Mouse (Mus musculus) MEL (cell line): ENCODE measurements around the gene Usp42. TPM values are rescaled to one million over a fixed set of nuclear protein-coding genes. Genes with fewer than 3 reads are reported as not detected.

Source experiments
- DNase-seq: peaks from one replicate; pipeline ENCODE4 v3.0.0; 2011; ENCODE audit warnings: low read depth, low spot score
- H3K27ac ChIP-seq: 2 replicates; pipeline ENCODE4 v1.5.1; 2012; ENCODE audit warnings: low read depth, mild to moderate bottlenecking, control low read depth, low read length, moderate library complexity; ENCODE audit not compliant: control insufficient read depth
- H3K27me3 ChIP-seq, 2 experiments: fragments of 150-350 bp in 1 of 2; sonication (generic) in 1 of 2; 2 replicates each; pipeline ENCODE4 v1.6.1; 2012; ENCODE audit warnings: low read length in 2 of 2, mild to moderate bottlenecking in 2 of 2, improper control_type of control experiment in 1 of 2, moderate library complexity in 1 of 2; ENCODE audit not compliant: insufficient read depth in 2 of 2, control insufficient read depth in 1 of 2
- H3K36me3 ChIP-seq, 2 experiments: 2 replicates each; pipeline ENCODE4 v1.6.1; 2012 to 2014; ENCODE audit warnings: low read length in 2 of 2, improper control_type of control experiment in 1 of 2, inconsistent platforms in 1 of 2, mild to moderate bottlenecking in 1 of 2; ENCODE audit not compliant: insufficient read depth in 2 of 2, control insufficient read depth in 1 of 2
- H3K4me1 ChIP-seq, 2 experiments: fragments of 150-350 bp in 1 of 2; sonication (generic) in 1 of 2; 2 replicates each; pipeline ENCODE4 v1.6.1; 2012; ENCODE audit warnings: low read length in 2 of 2, improper control_type of control experiment in 1 of 2, mild to moderate bottlenecking in 1 of 2; ENCODE audit not compliant: insufficient read depth in 2 of 2, control insufficient read depth in 1 of 2
- H3K4me3 ChIP-seq, 2 experiments: fragments of 150-350 bp in 1 of 2; sonication (generic) in 1 of 2; 2 replicates each; pipeline ENCODE4 v1.5.1; 2012; ENCODE audit warnings: low read depth in 2 of 2, low read length in 2 of 2, mild to moderate bottlenecking in 2 of 2, moderate library complexity in 2 of 2, control low read depth in 1 of 2, improper control_type of control experiment in 1 of 2; ENCODE audit not compliant: control insufficient read depth in 1 of 2, insufficient read depth in 1 of 2
- H3K79me2 ChIP-seq: 2 replicates; pipeline ENCODE4 v1.6.1; 2012; ENCODE audit warnings: mild to moderate bottlenecking, low read length, moderate library complexity; ENCODE audit not compliant: control insufficient read depth, poor library complexity, insufficient read depth
- H3K9ac ChIP-seq: 2 replicates; pipeline ENCODE4 v1.6.1; 2012; ENCODE audit warnings: low read depth, mild to moderate bottlenecking, control low read depth, low read length, moderate library complexity; ENCODE audit not compliant: control insufficient read depth, poor library complexity, severe bottlenecking
- H3K9me3 ChIP-seq: fragments of 150-350 bp; sonication (generic); replicated peaks from 2 replicates; pipeline ENCODE4 v1.6.1; 2012; ENCODE audit warnings: mild to moderate bottlenecking, low read length, improper control_type of control experiment, moderate library complexity; ENCODE audit not compliant: insufficient read depth
- EP300 ChIP-seq, 2 experiments: IDR thresholded peaks; 2 replicates each; pipeline ENCODE4 v1.6.1; 2011; ENCODE audit warnings: improper control_type of control experiment in 2 of 2, low read length in 2 of 2, low read depth in 1 of 2, mild to moderate bottlenecking in 1 of 2
- GATA1 ChIP-seq: IDR thresholded peaks from 2 replicates; pipeline ENCODE4 v1.6.1; 2011; ENCODE audit warnings: low read depth, low read length, improper control_type of control experiment
- MYC ChIP-seq: IDR thresholded peaks from 2 replicates; pipeline ENCODE4 v1.6.1; 2011; ENCODE audit warnings: low read depth, mild to moderate bottlenecking, low read length, improper control_type of control experiment, moderate library complexity
- NRF1 ChIP-seq: IDR thresholded peaks from 2 replicates; pipeline ENCODE4 v1.6.1; 2014; ENCODE audit warnings: low read depth, mild to moderate bottlenecking, inconsistent platforms, low read length, improper control_type of control experiment, moderate library complexity; ENCODE audit not compliant: poor library complexity, insufficient read depth, severe bottlenecking
- POLR2AphosphoS2 ChIP-seq: IDR thresholded peaks from 2 replicates; pipeline ENCODE4 v1.6.1; 2011; ENCODE audit warnings: low read length, improper control_type of control experiment
- POLR2AphosphoS5 ChIP-seq: IDR thresholded peaks from 2 replicates; pipeline ENCODE4 v1.6.1; 2012; ENCODE audit warnings: low read depth, borderline replicate concordance, mild to moderate bottlenecking, inconsistent platforms, low read length, moderate library complexity, mixed read lengths
- RCOR1 ChIP-seq: IDR thresholded peaks from 2 replicates; pipeline ENCODE4 v1.6.1; 2012; ENCODE audit warnings: low read depth, mild to moderate bottlenecking, inconsistent platforms, low read length, improper control_type of control experiment
- SIN3A ChIP-seq: IDR thresholded peaks from 2 replicates; pipeline ENCODE4 v1.6.1; 2012; ENCODE audit warnings: low read length, improper control_type of control experiment, inconsistent platforms
- TBP ChIP-seq: IDR thresholded peaks from 2 replicates; pipeline ENCODE4 v1.8.0; 2011; ENCODE audit warnings: low read depth, low read length, improper control_type of control experiment
- USF1 ChIP-seq: IDR thresholded peaks from 2 replicates; pipeline ENCODE4 v1.6.1; 2014; ENCODE audit warnings: low read depth, mild to moderate bottlenecking, inconsistent platforms, low read length, improper control_type of control experiment, moderate library complexity
- USF2 ChIP-seq, 2 experiments: IDR thresholded peaks; 2 replicates each; pipeline ENCODE4 v1.6.1; 2011 to 2012; ENCODE audit warnings: improper control_type of control experiment in 2 of 2, low read length in 2 of 2, borderline replicate concordance in 1 of 2, inconsistent platforms in 1 of 2, low read depth in 1 of 2, mild to moderate bottlenecking in 1 of 2; ENCODE audit not compliant: insufficient read depth in 1 of 2
- ZNF384 ChIP-seq: IDR thresholded peaks from 2 replicates; pipeline ENCODE4 v1.6.1; 2012; ENCODE audit warnings: low read depth, mild to moderate bottlenecking, inconsistent platforms, low read length, improper control_type of control experiment
- polyA plus RNA-seq, 2 experiments: library from polyadenylated mRNA; stranded (reverse) in 1 of 2; unstranded in 1 of 2; fragments of >175 nt in 1 of 2; fragments of >200 nt in 1 of 2; gene quantifications; 2 replicates each; pipeline versions ENCODE4 v1.2.1 to v1.2.4; 2012; ENCODE audit warnings: low replicate concordance in 2 of 2, low read depth in 1 of 2; ENCODE audit not compliant: insufficient read length in 2 of 2, insufficient read depth in 1 of 2, missing spikeins in 1 of 2
- total RNA-seq: library from RNA; depleted of rRNA; stranded (reverse); fragments of 300-350 nt; gene quantifications from 2 replicates; pipeline ENCODE4 v1.2.3, GENCODE M21; 2012

Usp42 gene
- total and polyA plus RNA-seq, 3 experiments = 8.1 to 18.6 TPM; not detected in 1

GRCm38 (mm10) chr5:143677363-143677762 is 54.7 kb downstream of the Usp42 start (continued):
- TF ChIP-seq USF2 (IDR thresholded peaks at IDR 0.05; ENCODE audit: borderline replicate concordance in 1 of 2, insufficient read depth in 1 of 2, low read depth in 1 of 2, low read length in 2 of 2) = no peak
- no peak for TF ChIP-seq RCOR1

- H3K27me3 ChIP-seq = no peaks in the 10 kb centered on the region
- H3K9ac ChIP-seq = no peak overlapping the region
- no peak overlapping the region for H3K4me3 ChIP-seq
- H3K36me3 ChIP-seq = peaks cover 0 to 29% of the 10 kb centered on the region in 2 experiments; a peak in 2 of 4 replicates
- no peak for DNase-seq
- no peak overlapping the region for H3K27ac ChIP-seq
- H3K9me3 ChIP-seq = no peaks in the 10 kb centered on the region
- peaks cover 11% of the 10 kb centered on the region; the same call in 1 of the 2 replicates for H3K79me2 ChIP-seq
- no peak for TF ChIP-seq EP300 (IDR thresholded peaks at IDR 0.05; ENCODE audit: low read depth in 1 of 2, low read length in 2 of 2)
- TF ChIP-seq USF1 = peak; percentile 46; the same call in 1 of the 2 replicates
- TF ChIP-seq GATA1 = peak; percentile 41; the same call in 1 of the 2 replicates
- 0 out of 2 replicates have a peak, but pooled peaks have one; percentile 27 for TF ChIP-seq SIN3A
- H3K4me1 ChIP-seq = peaks cover 33 to 35% of the 10 kb centered on the region in 2 experiments
Measured at GRCm38 (mm10) chr5:143676218-143676985, 55.7 kb downstream of the Usp42 start.

GRCm38 (mm10) chr5:143674576-143674975 is 57.5 kb downstream of the Usp42 start:
- peak; percentile 58 for DNase-seq
- H3K36me3 ChIP-seq = peaks cover 0 to 30% of the 10 kb centered on the region in 2 experiments; a peak in 2 of 4 replicates

GRCm38 (mm10) chr5:143670740-143671415 is 61.2 kb downstream of the Usp42 start:
- H3K36me3 ChIP-seq = peaks cover 0 to 11% of the 10 kb centered on the region in 2 experiments; a peak in 2 of 4 replicates
- peak; percentile 48; the same call in 1 of the 2 replicates for TF ChIP-seq RCOR1
- peak; percentile 57; the same call in 1 of the 2 replicates for TF ChIP-seq ZNF384
- TF ChIP-seq POLR2AphosphoS5 = no peak
- TF ChIP-seq TBP = no peak
- no peak for TF ChIP-seq POLR2AphosphoS2

More at GRCm38 (mm10) chr5:143674576-143674975, 57.5 kb downstream of the Usp42 start:
- no peaks in the 10 kb centered on the region for H3K27me3 ChIP-seq
- H3K4me3 ChIP-seq = no peak overlapping the region
- peak overlapping the region; percentile 31 for H3K27ac ChIP-seq
- TF ChIP-seq MYC (no peak), NRF1 (no peak), RCOR1 (0 out of 2 replicates have a peak, but pooled peaks have one; percentile 27)
- peaks cover 6% of the 10 kb centered on the region; the same call in 1 of the 2 replicates for H3K79me2 ChIP-seq
- H3K9ac ChIP-seq = no peak overlapping the region
- H3K4me1 ChIP-seq = peaks cover 36 to 37% of the 10 kb centered on the region in 2 experiments
- no peaks in the 10 kb centered on the region for H3K9me3 ChIP-seq

More at GRCm38 (mm10) chr5:143670740-143671415, 61.2 kb downstream of the Usp42 start:
- no peaks in the 10 kb centered on the region for H3K27me3 ChIP-seq
- peaks cover 4% of the 10 kb centered on the region; the same call in 1 of the 2 replicates for H3K79me2 ChIP-seq
- no peak overlapping the region for H3K27ac ChIP-seq
- no peak for DNase-seq
- H3K4me3 ChIP-seq = no peak overlapping the region
- peaks cover 13 to 24% of the 10 kb centered on the region in 2 experiments for H3K4me1 ChIP-seq
- no peaks in the 10 kb centered on the region for H3K9me3 ChIP-seq
- H3K9ac ChIP-seq = no peak overlapping the region
